Mouse (Mus musculus) brain, embryonic 14.5 days (tissue): ENCODE results near the gene Hs3st6. TPM values are rescaled to one million over a fixed set of nuclear protein-coding genes. Genes with fewer than 3 reads are reported as not detected.
A peak's percentile ranks its signal among the peaks of the same experiment; 100 is the strongest.

ENCODE experiments used
- DNase-seq: peaks from one replicate; pipeline ENCODE4 v3.0.0-alpha.2; 2011; ENCODE audit warnings: low read depth
- CTCF ChIP-seq: fragments of 200-500 bp; IDR thresholded peaks from 2 replicates; pipeline ENCODE4 v1.5.1; 2012; ENCODE audit warnings: inconsistent platforms, mild to moderate bottlenecking, moderate library complexity, borderline replicate concordance; ENCODE audit not compliant: insufficient read depth, insufficient read length; ENCODE audit errors: extremely low read depth
- POLR2A ChIP-seq: fragments of 200-500 bp; IDR thresholded peaks from 2 replicates; pipeline ENCODE4 v1.6.1; 2012; ENCODE audit warnings: mild to moderate bottlenecking, inconsistent platforms, borderline replicate concordance; ENCODE audit not compliant: poor library complexity, insufficient read depth, insufficient read length, severe bottlenecking; ENCODE audit errors: extremely low read depth
- polyA plus RNA-seq: library from polyadenylated mRNA; depleted of rRNA; stranded (reverse); fragments of >200 nt; gene quantifications from 2 replicates; pipeline ENCODE4 v1.2.3, GENCODE M21; 2012

Gene Hs3st6
- polyA plus RNA-seq, 1 experiment, result 0.88 TPM

DNA sequence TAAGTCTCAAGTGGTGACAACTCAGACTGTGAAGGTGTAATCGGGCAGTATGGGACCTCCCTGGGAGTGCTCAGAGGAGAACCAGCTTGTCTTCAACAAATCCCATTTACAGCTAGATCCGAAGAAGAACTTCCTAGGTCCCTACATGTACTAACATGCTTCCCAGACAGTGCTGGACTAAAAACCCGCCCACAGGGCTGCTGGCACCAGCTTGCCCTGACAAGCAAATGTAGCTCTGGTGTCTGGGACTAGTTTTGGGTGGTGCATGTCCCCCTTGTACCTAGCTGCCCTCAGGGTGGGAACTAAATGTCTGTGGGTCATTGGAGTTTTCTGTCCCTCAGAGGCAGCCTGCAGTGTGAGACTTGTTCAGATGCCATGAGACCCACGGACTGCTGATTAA, 1.3 kb upstream of the Hs3st6 start:
- no peak for TF ChIP-seq POLR2A
- no peak for TF ChIP-seq CTCF
- DNase-seq, result no peak

DNA sequence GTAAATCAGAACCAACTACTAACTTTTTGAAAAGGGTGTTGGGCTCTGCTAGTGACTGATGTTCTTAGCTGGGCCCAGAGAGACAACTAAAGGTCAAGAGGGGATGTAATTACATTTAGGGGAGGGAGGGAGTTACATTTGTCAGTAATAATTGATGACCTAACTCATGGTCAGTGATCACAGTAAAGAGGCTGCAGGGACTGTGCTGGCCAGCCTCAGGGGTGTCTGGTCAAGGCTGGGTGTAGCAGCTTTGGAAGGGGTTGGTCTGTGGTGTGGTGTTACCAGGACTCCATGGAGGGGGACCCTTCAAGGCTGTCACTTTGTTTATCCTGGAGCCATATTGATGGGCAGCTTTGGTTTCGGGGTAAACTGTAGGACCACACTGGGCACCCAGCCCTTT, 4.6 kb downstream of the Hs3st6 start:
- TF ChIP-seq POLR2A, result no peak
- no peak for TF ChIP-seq CTCF
- no peak for DNase-seq

DNA sequence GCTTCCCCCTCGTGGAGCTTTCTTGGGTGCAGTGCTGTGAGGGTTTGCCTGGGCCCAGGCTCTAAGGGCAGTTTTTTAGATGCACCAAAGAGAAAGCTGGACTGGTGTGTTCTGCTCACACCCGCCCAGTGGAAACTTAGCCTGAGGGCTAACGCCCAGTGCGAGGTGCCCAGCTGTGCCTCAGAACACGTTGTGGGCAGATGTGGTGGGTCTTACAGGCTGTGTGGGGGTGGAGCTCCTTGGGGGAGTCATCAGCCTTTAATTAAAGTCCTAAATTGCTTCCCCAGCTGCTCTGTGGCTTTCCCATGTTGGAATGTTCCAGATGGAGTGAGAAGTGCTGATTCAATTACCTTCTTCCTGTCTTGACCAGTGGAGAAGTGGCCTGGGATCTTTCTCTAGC, 8.3 kb downstream of the Hs3st6 start:
- no peak for DNase-seq

DNA sequence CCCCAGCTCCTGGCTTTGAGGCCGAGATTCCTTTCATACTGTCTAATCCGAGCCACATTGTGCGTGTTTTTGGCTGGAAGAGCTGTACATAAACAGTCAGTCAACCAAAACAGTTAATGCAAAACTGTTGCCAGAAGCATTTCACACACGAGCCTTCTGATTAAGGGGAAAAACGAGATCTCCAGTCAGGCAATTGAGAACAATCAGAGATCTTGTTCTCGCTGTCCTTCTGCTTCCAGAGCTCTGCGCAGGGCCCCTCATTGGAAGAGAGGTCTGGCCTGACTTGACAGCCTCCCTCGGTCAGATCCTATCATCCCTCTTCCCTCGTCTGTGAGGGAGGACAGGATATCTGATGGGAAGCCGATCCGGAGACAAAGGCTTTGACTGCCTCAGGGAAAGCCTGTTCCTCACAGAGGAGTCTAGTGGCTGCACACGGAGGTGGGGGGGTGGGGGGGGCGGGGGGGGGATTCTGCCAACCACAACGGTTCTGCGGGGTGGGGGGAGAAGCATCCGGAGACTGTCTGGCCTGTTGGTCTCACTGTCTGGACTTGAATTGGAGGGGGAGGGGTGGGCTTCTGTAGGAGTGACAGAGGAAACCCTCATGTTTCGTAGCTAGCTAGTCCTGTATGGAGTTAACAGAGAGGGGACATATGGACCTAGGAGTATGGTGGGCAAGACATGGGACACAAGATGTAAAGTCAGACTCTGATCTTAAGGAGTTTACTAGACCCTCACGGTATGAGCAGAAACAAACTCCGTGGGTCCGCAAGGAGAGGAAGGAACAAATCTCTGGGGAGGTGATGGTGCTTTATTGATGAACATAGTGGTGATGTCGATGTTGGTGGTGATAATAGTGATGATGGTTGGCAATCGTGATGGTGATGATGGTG, 12.5 kb downstream of the Hs3st6 start:
- TF ChIP-seq POLR2A, result no peak
- TF ChIP-seq CTCF, result no peak
- peak; percentile 31 for DNase-seq

More for the DNA sequence above, 8.3 kb downstream of the Hs3st6 start:
- TF ChIP-seq POLR2A (no peak), CTCF (no peak)

DNA sequence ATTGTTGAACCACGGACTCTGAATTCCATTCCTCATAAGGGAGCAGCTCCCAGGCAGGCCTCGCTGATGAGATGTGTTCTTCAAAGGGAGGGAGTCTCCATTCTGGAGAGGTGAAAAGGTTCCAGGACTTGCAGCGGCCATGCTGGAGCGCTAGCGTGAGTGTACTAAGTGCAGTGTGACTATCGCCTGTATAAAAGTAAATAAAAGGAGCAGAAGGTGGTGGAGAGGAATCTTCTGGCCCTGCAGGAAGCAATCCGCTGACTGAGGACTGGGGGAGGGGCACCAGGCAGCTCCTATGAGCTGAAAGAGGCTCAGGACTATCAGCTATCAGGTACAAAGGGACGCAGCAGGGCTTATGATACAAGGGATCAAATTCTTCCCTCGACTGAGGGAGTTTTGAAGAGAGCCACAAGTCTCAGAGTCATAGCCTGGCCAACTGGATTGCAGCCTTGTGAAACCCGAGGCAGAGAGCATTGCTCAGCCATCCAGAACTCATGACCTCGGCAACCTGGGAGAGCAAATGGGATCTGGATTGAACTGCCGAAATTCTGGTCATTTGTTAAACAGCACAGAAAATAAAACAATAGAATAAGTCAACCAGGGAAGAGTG, 13.6 kb downstream of the Hs3st6 start:
- TF ChIP-seq CTCF (no peak), POLR2A (no peak)

DNA sequence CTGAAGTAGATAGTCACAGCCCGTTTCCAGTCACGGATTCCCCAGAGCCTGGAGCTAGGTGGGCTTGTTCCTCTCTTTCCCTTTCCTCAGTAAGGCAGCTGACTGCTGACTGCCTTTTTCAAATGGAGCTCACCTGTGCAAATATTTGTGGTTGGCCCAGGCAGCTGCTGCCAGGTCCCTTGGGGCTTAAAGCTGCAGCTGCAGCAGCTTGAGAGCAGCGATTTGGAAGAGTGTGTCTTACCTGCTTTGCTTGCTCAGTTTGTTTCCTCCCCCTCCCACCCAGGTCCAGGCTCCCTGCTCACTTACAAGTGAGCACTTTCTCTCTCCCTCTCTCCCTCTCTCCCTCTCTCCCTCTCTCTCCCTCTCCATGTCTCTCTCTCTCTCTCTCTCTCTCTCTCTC, 16.4 kb downstream of the Hs3st6 start:
- peak; percentile 5 for DNase-seq
- TF ChIP-seq POLR2A (no peak), CTCF (no peak)

More for the DNA sequence above, 13.6 kb downstream of the Hs3st6 start:
- DNase-seq, result no peak

DNA sequence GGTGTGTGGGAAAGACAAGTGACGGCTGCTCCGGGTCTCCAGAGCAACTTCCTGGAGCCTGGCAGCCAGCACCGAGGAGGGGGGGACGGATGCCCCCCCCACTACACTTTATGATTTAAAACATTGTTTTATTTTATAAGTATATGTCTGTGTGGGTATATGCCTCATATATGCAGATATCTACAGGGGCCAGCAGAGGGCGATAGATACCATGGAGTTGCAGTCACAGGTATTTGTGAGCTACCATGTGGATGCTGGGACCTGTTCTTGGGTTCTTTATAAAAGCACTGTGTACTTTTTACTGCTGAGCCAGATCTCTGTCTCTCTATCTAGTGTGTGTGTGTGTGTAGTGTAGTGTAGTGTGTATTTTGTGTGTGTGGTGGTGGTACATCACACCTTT, 20.5 kb downstream of the Hs3st6 start:
- DNase-seq, result no peak
- no peak for TF ChIP-seq POLR2A
- no peak for TF ChIP-seq CTCF

DNA sequence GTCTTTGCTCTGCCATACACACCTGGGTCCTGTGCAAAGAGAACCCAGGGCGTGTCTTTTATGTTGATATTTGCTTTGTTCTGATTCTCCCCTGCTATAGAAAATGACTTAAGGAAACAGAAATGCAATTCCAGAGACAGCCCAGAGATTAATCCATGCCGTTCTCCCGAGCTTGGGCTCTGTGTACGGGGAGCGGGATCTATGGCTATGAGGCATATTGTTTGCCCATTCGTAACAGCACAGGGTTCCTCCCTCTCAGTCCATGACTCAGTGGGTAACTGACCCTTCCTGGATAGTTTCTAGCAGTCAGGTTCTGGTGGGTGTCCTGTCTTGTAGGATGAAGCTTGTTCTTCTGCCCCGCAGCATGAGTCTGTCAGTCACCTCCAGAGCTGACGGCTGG, 22.4 kb downstream of the Hs3st6 start:
- TF ChIP-seq CTCF (no peak), POLR2A (no peak)
- DNase-seq, result no peak

DNA sequence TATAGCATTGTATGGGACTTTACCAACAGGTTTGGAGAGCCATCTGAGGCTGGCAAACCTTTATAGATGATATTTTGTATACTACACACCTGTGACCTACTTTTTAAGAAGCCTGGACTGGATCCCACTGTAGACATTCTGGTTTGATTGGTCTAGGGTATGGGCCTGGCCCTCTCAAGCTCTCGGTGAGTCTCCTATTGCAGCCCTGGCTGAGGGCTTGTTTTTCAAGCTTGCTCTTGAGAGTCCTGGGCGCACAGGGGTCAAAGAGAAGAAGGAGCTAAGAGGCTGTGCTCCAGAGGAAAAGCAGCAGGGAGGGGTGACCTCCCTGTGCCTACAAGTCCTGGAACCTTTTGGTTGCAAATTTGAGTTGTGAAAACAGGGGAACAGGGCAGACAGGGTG, 24.3 kb downstream of the Hs3st6 start:
- no peak for DNase-seq
- TF ChIP-seq POLR2A, result no peak
- no peak for TF ChIP-seq CTCF

DNA sequence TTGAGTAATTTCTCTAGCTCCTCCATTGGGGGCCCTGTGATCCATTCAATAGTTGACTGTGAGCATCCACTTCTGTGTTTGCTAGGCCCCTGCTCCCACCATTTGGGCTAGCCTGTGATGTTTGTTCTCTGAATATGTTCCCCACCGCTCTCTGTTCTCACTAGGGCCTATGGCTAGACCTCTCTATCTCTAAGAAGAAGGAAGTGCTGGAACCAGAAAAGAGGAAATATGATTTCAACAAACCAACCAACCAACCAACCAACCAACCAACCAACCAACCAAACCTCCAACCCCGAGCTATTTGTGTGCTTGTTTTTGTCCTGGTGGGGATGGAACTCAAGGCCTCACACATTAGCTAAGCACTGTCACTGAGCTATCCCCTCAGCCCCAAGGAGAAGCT, 28.0 kb downstream of the Hs3st6 start:
- DNase-seq, result no peak
- TF ChIP-seq POLR2A (no peak), CTCF (no peak)

DNA sequence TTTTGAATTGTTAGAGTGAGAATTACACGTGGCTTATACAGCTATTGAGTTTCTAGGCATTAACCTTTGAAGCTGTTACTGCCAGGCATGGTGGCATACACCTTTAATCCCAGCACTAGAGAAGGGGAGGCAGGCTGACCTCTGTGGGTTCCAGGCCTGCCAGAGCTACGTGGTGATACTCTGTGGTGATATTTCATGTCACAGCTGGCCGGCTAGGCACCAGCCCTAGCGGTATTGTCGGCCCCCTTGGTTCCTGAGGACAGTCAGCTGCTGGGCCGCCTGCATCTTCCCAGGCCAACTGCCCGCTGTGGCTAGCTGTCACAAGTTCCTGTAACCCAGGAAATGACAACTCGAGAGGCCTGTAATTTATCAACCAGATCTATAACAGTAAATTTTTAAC, 39.4 kb downstream of the Hs3st6 start:
- no peak for DNase-seq
- TF ChIP-seq POLR2A (no peak), CTCF (no peak)
